Mouse (Mus musculus): ENCODE measurements around the gene Nfkbid.
A peak's percentile ranks its signal among the peaks of the same experiment; 100 is the strongest.

Gene Nfkbid

GRCm38 (mm10) chr7:30434238-30434637 is 12.7 kb downstream of the Nfkbid start:
- Histone ChIP-seq H3K36me3 (ENCODE audit: insufficient read depth, low read length) (peaks cover 51% of the 10 kb centered on the region), H3K4me3 (replicated peaks; ENCODE audit: low read length) (peak overlapping the region; percentile 88; the same call in 1 of the 2 replicates), H3K4me1 (replicated peaks; ENCODE audit: low read depth, low read length) (peaks cover 86% of the 10 kb centered on the region), H3K27me3 (ENCODE audit: insufficient read depth, low read length) (no peaks in the 10 kb centered on the region), H3K9me3 (ENCODE audit: low read length) (no peaks in the 10 kb centered on the region)
- TF ChIP-seq NANOG (IDR thresholded peaks at IDR 0.05; ENCODE audit: borderline replicate concordance, low read length) = no peak
- no peak for TF ChIP-seq POU5F1 (IDR thresholded peaks at IDR 0.05; ENCODE audit: borderline replicate concordance, low read length)
- TF ChIP-seq CTCF (conservative IDR thresholded peaks at IDR 0.05; ENCODE audit: low read length) = no peak

- peaks cover 87% of the 10 kb centered on the region for H3K4me1 ChIP-seq (replicated peaks; ENCODE audit: low read depth, low read length)
- no peaks in the 10 kb centered on the region for H3K27me3 ChIP-seq (ENCODE audit: insufficient read depth, low read length)
- TF ChIP-seq POU5F1 (IDR thresholded peaks at IDR 0.05; ENCODE audit: borderline replicate concordance, low read length) = no peak
- TF ChIP-seq CTCF (conservative IDR thresholded peaks at IDR 0.05; ENCODE audit: low read length) = no peak
- no peak for TF ChIP-seq NANOG (IDR thresholded peaks at IDR 0.05; ENCODE audit: borderline replicate concordance, low read length)
- no peaks in the 10 kb centered on the region for H3K9me3 ChIP-seq (ENCODE audit: low read length)
- peak overlapping the region; percentile 88 for H3K4me3 ChIP-seq (replicated peaks; ENCODE audit: low read length)
- H3K36me3 ChIP-seq (ENCODE audit: insufficient read depth, low read length) = peaks cover 52% of the 10 kb centered on the region
Measured at GRCm38 (mm10) chr7:30434701-30435100, 13.2 kb downstream of the Nfkbid start.

- Histone ChIP-seq H3K4me3 (replicated peaks; ENCODE audit: low read length) (peak overlapping the region; percentile 88), H3K9me3 (ENCODE audit: low read length) (no peaks in the 10 kb centered on the region), H3K27me3 (ENCODE audit: insufficient read depth, low read length) (no peaks in the 10 kb centered on the region), H3K36me3 (ENCODE audit: insufficient read depth, low read length) (peaks cover 57% of the 10 kb centered on the region), H3K4me1 (replicated peaks; ENCODE audit: low read depth, low read length) (peaks cover 87% of the 10 kb centered on the region)
- TF ChIP-seq POU5F1 (IDR thresholded peaks at IDR 0.05; ENCODE audit: borderline replicate concordance, low read length) = no peak
- TF ChIP-seq CTCF (conservative IDR thresholded peaks at IDR 0.05; ENCODE audit: low read length) = no peak
- no peak for TF ChIP-seq NANOG (IDR thresholded peaks at IDR 0.05; ENCODE audit: borderline replicate concordance, low read length)
Measured at GRCm38 (mm10) chr7:30435156-30435555, 13.6 kb downstream of the Nfkbid start.

- H3K27me3 ChIP-seq (ENCODE audit: insufficient read depth, low read length) = no peaks in the 10 kb centered on the region
- H3K4me3 ChIP-seq (replicated peaks; ENCODE audit: low read length) = peak overlapping the region; percentile 88
- peaks cover 94% of the 10 kb centered on the region for H3K4me1 ChIP-seq (replicated peaks; ENCODE audit: low read depth, low read length)
- H3K36me3 ChIP-seq (ENCODE audit: insufficient read depth, low read length) = peaks cover 65% of the 10 kb centered on the region
- TF ChIP-seq POU5F1 (IDR thresholded peaks at IDR 0.05; ENCODE audit: borderline replicate concordance, low read length) (no peak), CTCF (conservative IDR thresholded peaks at IDR 0.05; ENCODE audit: low read length) (no peak), NANOG (IDR thresholded peaks at IDR 0.05; ENCODE audit: borderline replicate concordance, low read length) (no peak)
- H3K9me3 ChIP-seq (ENCODE audit: low read length) = no peaks in the 10 kb centered on the region
Measured at GRCm38 (mm10) chr7:30436879-30437278, 15.3 kb downstream of the Nfkbid start.

- Histone ChIP-seq H3K36me3 (ENCODE audit: insufficient read depth, low read length) (peaks cover 71% of the 10 kb centered on the region), H3K4me1 (replicated peaks; ENCODE audit: low read depth, low read length) (peaks cover 95% of the 10 kb centered on the region), H3K27me3 (ENCODE audit: insufficient read depth, low read length) (no peaks in the 10 kb centered on the region), H3K9me3 (ENCODE audit: low read length) (no peaks in the 10 kb centered on the region), H3K4me3 (replicated peaks; ENCODE audit: low read length) (peak overlapping the region; percentile 80)
- TF ChIP-seq POU5F1 (IDR thresholded peaks at IDR 0.05; ENCODE audit: borderline replicate concordance, low read length) (no peak), NANOG (IDR thresholded peaks at IDR 0.05; ENCODE audit: borderline replicate concordance, low read length) (no peak), CTCF (conservative IDR thresholded peaks at IDR 0.05; ENCODE audit: low read length) (no peak)
Measured at GRCm38 (mm10) chr7:30439734-30440133, 18.2 kb downstream of the Nfkbid start.

- peak overlapping the region; percentile 80 for H3K4me3 ChIP-seq (replicated peaks; ENCODE audit: low read length)
- TF ChIP-seq CTCF (conservative IDR thresholded peaks at IDR 0.05; ENCODE audit: low read length) (peak; percentile 81), POU5F1 (IDR thresholded peaks at IDR 0.05; ENCODE audit: borderline replicate concordance, low read length) (no peak)
- H3K27me3 ChIP-seq (ENCODE audit: insufficient read depth, low read length) = no peaks in the 10 kb centered on the region
Measured at GRCm38 (mm10) chr7:30440697-30441096, 19.2 kb downstream of the Nfkbid start.

GRCm38 (mm10) chr7:30443696-30444095 is 22.2 kb downstream of the Nfkbid start:
- H3K9me3 ChIP-seq (ENCODE audit: low read length) = peaks cover 23% of the 10 kb centered on the region
- H3K4me1 ChIP-seq (replicated peaks; ENCODE audit: low read depth, low read length) = peaks cover 65% of the 10 kb centered on the region
- peaks cover 57% of the 10 kb centered on the region for H3K36me3 ChIP-seq (ENCODE audit: insufficient read depth, low read length)
- peak overlapping the region; percentile 85 for H3K4me3 ChIP-seq (replicated peaks; ENCODE audit: low read length)
- no peaks in the 10 kb centered on the region for H3K27me3 ChIP-seq (ENCODE audit: insufficient read depth, low read length)
- TF ChIP-seq NANOG (IDR thresholded peaks at IDR 0.05; ENCODE audit: borderline replicate concordance, low read length) (no peak), CTCF (conservative IDR thresholded peaks at IDR 0.05; ENCODE audit: low read length) (no peak), POU5F1 (IDR thresholded peaks at IDR 0.05; ENCODE audit: borderline replicate concordance, low read length) (no peak)

More at GRCm38 (mm10) chr7:30440697-30441096, 19.2 kb downstream of the Nfkbid start:
- Histone ChIP-seq H3K9me3 (ENCODE audit: low read length) (no peaks in the 10 kb centered on the region), H3K36me3 (ENCODE audit: insufficient read depth, low read length) (peaks cover 63% of the 10 kb centered on the region), H3K4me1 (replicated peaks; ENCODE audit: low read depth, low read length) (peaks cover 87% of the 10 kb centered on the region)

GRCm38 (mm10) chr7:30444154-30444970 is 22.8 kb downstream of the Nfkbid start:
- Histone ChIP-seq H3K36me3 (ENCODE audit: insufficient read depth, low read length) (peaks cover 59% of the 10 kb centered on the region), H3K9me3 (ENCODE audit: low read length) (peaks cover 28% of the 10 kb centered on the region), H3K27me3 (ENCODE audit: insufficient read depth, low read length) (no peaks in the 10 kb centered on the region), H3K4me3 (replicated peaks; ENCODE audit: low read length) (peak overlapping the region; percentile 85), H3K4me1 (replicated peaks; ENCODE audit: low read depth, low read length) (peaks cover 59% of the 10 kb centered on the region)
- TF ChIP-seq NANOG (IDR thresholded peaks at IDR 0.05; ENCODE audit: borderline replicate concordance, low read length) = no peak
- TF ChIP-seq CTCF (conservative IDR thresholded peaks at IDR 0.05; ENCODE audit: low read length) = no peak
- TF ChIP-seq POU5F1 (IDR thresholded peaks at IDR 0.05; ENCODE audit: borderline replicate concordance, low read length) = no peak

Data from E14TG2a.4 (cell line).